Mouse (Mus musculus): ENCODE results near the gene Nfkbia. TPM values are rescaled to one million over a fixed set of nuclear protein-coding genes. Genes with fewer than 3 reads are reported as not detected.
A peak's percentile ranks its signal among the peaks of the same experiment; 100 is the strongest.

Nfkbia gene
- total RNA-seq, 2 experiments from 2014 or later: 28.1 to 42.5 TPM

DNA sequence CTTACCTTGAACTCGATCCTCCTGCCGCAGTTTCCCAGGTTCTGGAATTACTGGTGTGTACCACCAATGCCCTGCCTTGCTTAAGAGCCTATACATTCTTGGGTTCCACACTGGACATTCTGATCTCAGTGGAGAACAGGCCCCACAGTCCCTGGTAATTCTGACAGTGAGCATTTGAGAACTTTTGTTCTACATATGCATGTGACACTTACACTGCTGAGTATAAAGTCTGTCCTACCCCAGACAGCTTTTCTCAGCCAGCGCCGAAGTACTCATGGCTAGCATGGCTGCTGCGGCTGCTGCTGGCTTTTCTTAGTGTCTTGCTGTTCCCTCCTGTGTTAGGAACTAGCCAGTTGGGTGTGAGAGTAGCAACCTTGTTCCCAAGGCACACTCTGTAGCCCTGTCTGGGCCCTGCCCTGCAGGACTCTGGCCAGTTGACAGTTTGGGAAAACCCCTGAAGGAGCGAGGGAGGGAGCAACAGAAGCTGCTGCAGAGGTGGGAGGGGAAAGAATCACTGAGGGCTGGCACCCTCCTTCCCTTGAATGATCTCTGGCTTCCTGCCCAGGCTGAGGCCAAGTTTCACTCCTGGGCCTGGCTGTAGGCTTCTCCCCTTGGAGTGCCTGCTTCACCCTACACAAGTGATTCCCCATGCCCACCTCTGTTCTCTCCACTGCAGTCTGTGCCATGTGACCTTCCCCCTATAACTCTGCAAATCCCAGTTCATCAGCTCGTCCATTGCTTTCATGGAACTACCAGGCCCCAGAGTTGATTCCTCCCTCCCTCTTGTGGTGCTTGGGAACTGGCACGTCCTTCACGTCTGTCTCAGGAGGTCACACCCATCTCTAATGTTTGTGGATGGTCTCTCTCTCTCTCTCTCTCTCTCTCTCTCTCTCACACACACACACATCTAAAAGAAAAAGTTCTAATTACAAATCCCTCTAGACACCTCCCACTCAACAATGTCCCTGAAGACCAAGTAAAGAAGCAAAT is 49.3 kb downstream of the Nfkbia start:
- Histone ChIP-seq H3K27ac (peak overlapping the region; percentile 40), H3K4me3 (no peak overlapping the region)
- TF ChIP-seq CTCF (conservative IDR thresholded peaks at IDR 0.05): no peak
- peak; percentile 45 to 46 for DNase-seq (ENCODE audit: low spot score in 2 of 2)

DNA sequence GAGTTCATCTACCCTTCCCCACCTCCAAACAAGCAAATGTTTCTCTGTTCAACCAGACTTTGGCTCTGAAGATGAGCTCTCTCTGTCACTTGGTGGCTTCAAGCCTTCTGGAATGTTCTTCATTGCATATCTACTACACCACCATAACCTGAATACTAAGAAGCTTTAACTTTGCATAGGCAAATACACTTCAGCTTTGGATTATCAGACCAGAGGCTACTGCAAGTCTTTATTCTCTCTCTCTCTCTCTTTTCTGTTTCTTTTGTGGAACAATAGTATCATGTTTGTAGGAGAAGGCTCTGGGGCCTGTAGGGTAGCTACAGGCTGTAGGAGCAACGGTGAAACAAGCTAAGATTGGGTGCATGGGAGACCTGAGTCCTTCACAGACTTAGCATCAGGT is 50.2 kb downstream of the Nfkbia start:
- Histone ChIP-seq H3K27ac (no peak overlapping the region), H3K4me3 (no peak overlapping the region)
- no peak for DNase-seq (ENCODE audit: low spot score in 2 of 2)
- no peak for TF ChIP-seq CTCF (conservative IDR thresholded peaks at IDR 0.05)

DNA sequence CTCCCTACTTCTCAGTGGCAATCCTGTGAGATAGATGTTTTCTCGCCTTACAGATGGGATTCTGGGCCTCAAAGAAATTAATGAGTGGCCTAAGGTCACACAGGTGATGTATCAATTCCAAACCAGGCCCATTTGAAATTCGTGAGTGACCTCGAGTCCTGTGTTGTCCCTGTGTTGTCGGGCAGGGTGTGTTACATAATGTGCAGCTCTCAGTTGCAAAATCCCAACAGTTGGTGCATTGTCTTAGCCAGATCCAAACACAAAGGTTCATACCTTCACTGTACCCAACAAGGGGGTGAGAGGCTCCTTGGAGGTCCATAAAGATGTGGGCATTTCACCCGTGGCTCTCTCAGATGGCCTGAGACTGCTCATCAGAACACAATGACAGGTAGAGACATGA is 52.0 kb downstream of the Nfkbia start:
- no peak for TF ChIP-seq CTCF (conservative IDR thresholded peaks at IDR 0.05)
- H3K27ac ChIP-seq: no peak overlapping the region
- no peak overlapping the region for H3K4me3 ChIP-seq
- no peak for DNase-seq (ENCODE audit: low spot score in 2 of 2)

Other genes with a start within 250 kb of the Nfkbia start
- 1 to 10 TPM; 9.3 to 9.7 TPM for gene 1110008L16Rik, start 193.1 kb downstream of the Nfkbia start, total RNA-seq (2021)
- gene Ppp2r3c, start 189.6 kb downstream of the Nfkbia start, total RNA-seq (2021): 10 to 100 TPM; 12.8 to 16.2 TPM
- 100 to 1,000 TPM; 128 to 146 TPM for gene Psma6, start 108.4 kb downstream of the Nfkbia start, total RNA-seq (2021)
- not detected for gene Aldoart2, start 72.6 kb upstream of the Nfkbia start, total RNA-seq (2021)
- under 1 TPM; 0.12 to 0.13 TPM for gene Insm2, start 106.8 kb upstream of the Nfkbia start, total RNA-seq (2021)